Mouse (Mus musculus) megakaryocyte, embryonic 14.5 days (primary cell): ENCODE results near the gene Pcif1.

ENCODE experiments used
- FLI1 ChIP-seq: IDR thresholded peaks from 2 replicates; pipeline ENCODE4 v1.6.1; 2012; ENCODE audit warnings: low read length, inconsistent platforms, mixed read lengths
- GATA1 ChIP-seq: IDR thresholded peaks from 3 replicates; pipeline ENCODE4 v1.6.1; 2012; ENCODE audit warnings: mixed read lengths, low read length, inconsistent platforms, borderline replicate concordance

GRCm38 (mm10) chr2:164903496-164903895, 24.4 kb downstream of the Pcif1 start:
- no peak for TF ChIP-seq GATA1
- no peak for TF ChIP-seq FLI1
